Mouse (Mus musculus): ENCODE results near the gene Fam122b. TPM values are rescaled to one million over a fixed set of nuclear protein-coding genes. Genes with fewer than 3 reads are reported as not detected.

Gene Fam122b
- polyA plus RNA-seq, 1 experiment from 2014 or later: 4.2 TPM

DNA sequence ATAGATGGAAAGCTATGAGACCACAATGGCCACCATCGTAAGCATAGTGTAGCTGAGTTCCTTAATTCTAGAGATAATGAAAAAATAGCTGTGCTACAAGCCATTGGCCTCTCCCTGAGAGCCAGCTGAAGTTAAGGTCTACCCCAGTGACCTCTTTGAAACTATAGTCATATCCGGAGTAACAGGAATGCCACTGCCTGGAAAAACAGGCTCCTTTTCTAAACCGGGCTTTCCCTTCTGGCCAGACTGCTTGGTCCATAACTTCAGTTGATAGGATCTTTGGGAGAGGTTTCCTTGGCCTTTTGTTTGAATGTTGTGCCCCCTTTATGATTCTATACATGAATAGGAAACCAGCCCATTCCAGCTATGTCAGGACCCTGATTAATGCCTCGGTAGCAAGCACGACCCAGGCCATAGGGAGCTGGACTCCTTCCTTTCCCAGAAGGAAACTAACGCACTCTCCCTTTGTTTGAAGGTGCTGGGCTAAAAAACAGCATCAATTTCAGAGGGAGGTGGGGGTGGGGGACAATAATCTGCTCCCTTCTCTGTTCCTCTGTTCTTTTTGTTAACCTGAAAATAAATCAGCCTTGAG lies 45.2 kb downstream of the Fam122b start:
- 63% methylated on average over 6 of the region's 6 CpGs for WGBS
- Histone ChIP-seq H3K27me3 (replicated peaks; ENCODE audit: control insufficient read depth, insufficient read depth, low read length) (no peaks in the 10 kb centered on the region), H3K4me3 (ENCODE audit: low read depth, low read length) (no peak overlapping the region), H3K4me1 (replicated peaks; ENCODE audit: control insufficient read depth, insufficient read depth, low read length) (no peaks in the 10 kb centered on the region), H3K9me3 (ENCODE audit: control insufficient read depth) (no peaks in the 10 kb centered on the region), H3K9ac (ENCODE audit: low read depth, low read length) (no peak overlapping the region), H3K36me3 (ENCODE audit: control insufficient read depth, insufficient read depth) (no peaks in the 10 kb centered on the region), H3K27ac (ENCODE audit: low read depth, low read length) (no peak overlapping the region), H3K4me2 (replicated peaks; ENCODE audit: low read depth) (no peak overlapping the region)
- no peak for ATAC-seq
- TF ChIP-seq CTCF (IDR thresholded peaks at IDR 0.05; ENCODE audit: low read depth): no peak

DNA sequence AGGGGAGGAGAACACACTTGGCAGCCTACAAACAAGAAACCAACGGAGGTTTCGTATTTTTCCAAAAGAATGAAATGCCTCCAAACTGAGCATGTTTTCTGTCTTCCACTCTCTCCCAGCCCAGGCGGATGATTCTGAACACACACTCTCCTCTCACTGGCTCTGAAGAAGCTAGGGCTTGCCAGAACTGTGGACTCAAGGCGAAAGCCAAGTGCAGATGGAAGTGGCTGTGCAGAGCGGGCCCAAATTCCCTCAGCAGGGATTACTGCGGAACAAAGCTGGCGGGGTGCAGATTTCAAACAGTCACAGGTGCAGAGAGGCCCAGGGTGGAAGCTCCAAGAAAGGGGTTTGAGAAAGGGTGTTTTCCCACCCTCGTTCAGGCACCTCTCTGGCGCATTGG lies 48.8 kb downstream of the Fam122b start:
- H3K4me2 ChIP-seq (replicated peaks; ENCODE audit: low read depth): no peak overlapping the region
- no peak for ATAC-seq
- H3K36me3 ChIP-seq (ENCODE audit: control insufficient read depth, insufficient read depth): no peaks in the 10 kb centered on the region
- no peaks in the 10 kb centered on the region for H3K27me3 ChIP-seq (replicated peaks; ENCODE audit: control insufficient read depth, insufficient read depth, low read length)
- H3K9ac ChIP-seq (ENCODE audit: low read depth, low read length): no peak overlapping the region
- no peak for TF ChIP-seq CTCF (IDR thresholded peaks at IDR 0.05; ENCODE audit: low read depth)
- H3K27ac ChIP-seq (ENCODE audit: low read depth, low read length): no peak overlapping the region
- no peaks in the 10 kb centered on the region for H3K9me3 ChIP-seq (ENCODE audit: control insufficient read depth)
- H3K4me3 ChIP-seq (ENCODE audit: low read depth, low read length): no peak overlapping the region
- H3K4me1 ChIP-seq (replicated peaks; ENCODE audit: control insufficient read depth, insufficient read depth, low read length): no peaks in the 10 kb centered on the region
- 82% methylated on average over 9 of the region's 9 CpGs for WGBS

DNA sequence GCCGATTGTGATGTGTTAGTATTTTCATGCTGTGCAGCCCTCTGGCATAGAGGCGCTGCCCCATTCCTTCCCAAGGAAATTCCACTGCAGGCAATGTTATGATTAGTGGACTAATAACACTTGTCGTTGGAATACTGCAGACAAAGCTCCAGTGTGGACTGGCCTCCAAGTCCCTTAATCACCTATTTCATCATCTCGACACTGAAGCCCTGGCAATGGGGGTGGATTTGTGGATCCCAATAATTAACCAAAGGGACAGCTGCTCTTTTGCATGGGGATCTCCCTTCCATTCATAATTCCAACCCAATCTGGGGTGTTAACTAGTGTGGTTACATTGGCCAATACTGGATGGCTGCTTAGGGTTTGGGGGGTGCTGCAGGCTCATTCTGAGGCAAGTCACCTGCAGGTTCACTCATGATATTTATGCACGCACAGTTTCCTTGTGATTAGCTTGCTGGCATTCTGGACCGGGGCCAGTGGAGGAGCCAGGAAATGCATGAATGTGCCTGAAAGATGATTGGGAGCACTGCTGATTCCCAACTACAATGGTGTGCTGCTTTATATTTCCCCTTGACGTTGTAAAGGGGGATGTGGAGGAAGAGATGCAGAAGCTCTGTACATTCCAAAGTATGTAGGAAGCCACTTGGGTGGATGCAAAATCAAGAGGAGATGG lies 54.9 kb downstream of the Fam122b start:
- WGBS: 55% methylated on average over 7 of the region's 7 CpGs

GRCm38 (mm10) chrX:53213838-53214237 lies 55.8 kb downstream of the Fam122b start:
- no peaks in the 10 kb centered on the region for H3K36me3 ChIP-seq (ENCODE audit: control insufficient read depth, insufficient read depth)

More for the DNA sequence above, 54.9 kb downstream of the Fam122b start:
- Histone ChIP-seq H3K4me3 (ENCODE audit: low read depth, low read length) (no peak overlapping the region), H3K27me3 (replicated peaks; ENCODE audit: control insufficient read depth, insufficient read depth, low read length) (no peaks in the 10 kb centered on the region), H3K27ac (ENCODE audit: low read depth, low read length) (no peak overlapping the region), H3K9ac (ENCODE audit: low read depth, low read length) (no peak overlapping the region), H3K9me3 (ENCODE audit: control insufficient read depth) (no peaks in the 10 kb centered on the region), H3K36me3 (ENCODE audit: control insufficient read depth, insufficient read depth) (no peaks in the 10 kb centered on the region), H3K4me1 (replicated peaks; ENCODE audit: control insufficient read depth, insufficient read depth, low read length) (no peaks in the 10 kb centered on the region), H3K4me2 (replicated peaks; ENCODE audit: low read depth) (no peak overlapping the region)
- no peak for TF ChIP-seq CTCF (IDR thresholded peaks at IDR 0.05; ENCODE audit: low read depth)
- ATAC-seq: no peak

DNA sequence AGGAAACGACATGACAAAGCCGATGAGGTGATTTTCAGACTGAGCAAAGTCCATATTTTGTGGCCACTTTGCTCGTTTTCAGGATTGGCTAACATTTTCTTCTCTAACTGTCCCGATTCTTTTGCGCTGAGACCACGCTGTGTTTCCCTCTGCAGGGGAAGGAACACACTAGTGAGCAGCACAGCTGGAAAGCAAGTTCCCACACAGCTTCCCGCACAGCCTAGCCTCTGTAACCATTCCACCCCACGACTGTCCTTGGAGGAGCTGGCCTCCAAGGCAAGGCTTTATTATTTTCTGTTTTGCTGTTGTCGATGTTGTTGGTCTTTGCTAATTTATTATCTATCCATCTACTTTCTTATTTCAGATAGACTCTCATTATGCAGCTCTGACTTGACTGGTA lies 57.1 kb downstream of the Fam122b start:
- H3K27ac ChIP-seq (ENCODE audit: low read depth, low read length): no peak overlapping the region
- no peak for TF ChIP-seq CTCF (IDR thresholded peaks at IDR 0.05; ENCODE audit: low read depth)

More at GRCm38 (mm10) chrX:53213838-53214237, 55.8 kb downstream of the Fam122b start:
- H3K4me1 ChIP-seq (replicated peaks; ENCODE audit: control insufficient read depth, insufficient read depth, low read length): no peaks in the 10 kb centered on the region
- H3K27ac ChIP-seq (ENCODE audit: low read depth, low read length): no peak overlapping the region
- 70% methylated on average over 2 of the region's 2 CpGs for WGBS
- TF ChIP-seq CTCF (IDR thresholded peaks at IDR 0.05; ENCODE audit: low read depth): no peak
- H3K4me3 ChIP-seq (ENCODE audit: low read depth, low read length): no peak overlapping the region
- no peak for ATAC-seq
- no peaks in the 10 kb centered on the region for H3K9me3 ChIP-seq (ENCODE audit: control insufficient read depth)
- no peak overlapping the region for H3K4me2 ChIP-seq (replicated peaks; ENCODE audit: low read depth)
- H3K9ac ChIP-seq (ENCODE audit: low read depth, low read length): no peak overlapping the region
- H3K27me3 ChIP-seq (replicated peaks; ENCODE audit: control insufficient read depth, insufficient read depth, low read length): no peaks in the 10 kb centered on the region

DNA sequence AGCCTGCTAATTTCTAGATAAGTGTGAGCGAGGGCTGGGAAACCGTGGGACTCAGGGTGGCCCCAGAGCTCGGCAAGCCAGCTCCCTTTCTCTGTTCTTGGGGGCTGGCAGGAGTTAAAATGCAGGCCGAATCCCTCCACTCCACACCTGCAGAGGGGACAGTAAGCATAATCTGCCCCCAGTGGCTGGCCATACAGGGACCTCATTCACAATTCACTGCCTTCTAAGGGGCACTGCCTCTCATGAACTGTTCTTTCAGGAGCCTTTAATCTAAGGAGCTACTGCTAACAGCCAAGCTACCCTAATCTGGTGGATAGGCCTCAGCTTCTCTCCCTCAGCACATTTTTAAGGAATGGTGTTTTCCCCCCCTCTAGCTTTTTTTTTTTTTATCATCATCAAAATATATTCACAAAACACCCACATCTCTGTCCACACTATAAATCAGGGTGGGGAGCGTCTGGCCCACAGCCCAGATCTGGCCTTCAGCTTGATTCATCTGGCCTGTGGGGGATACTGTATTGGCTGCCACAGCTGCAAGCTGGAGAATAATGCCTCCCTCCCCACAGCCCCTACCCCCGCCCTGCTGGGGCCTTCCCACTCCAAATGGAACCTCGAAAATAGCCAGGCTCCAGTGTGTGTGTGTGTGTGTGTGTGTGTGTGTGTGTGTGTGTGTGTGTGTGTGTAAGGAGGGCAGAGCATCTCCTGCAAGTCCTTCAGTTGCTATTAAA lies 57.7 kb downstream of the Fam122b start:
- Histone ChIP-seq H3K4me2 (replicated peaks; ENCODE audit: low read depth) (no peak overlapping the region), H3K4me3 (ENCODE audit: low read depth, low read length) (no peak overlapping the region), H3K27ac (ENCODE audit: low read depth, low read length) (no peak overlapping the region), H3K9me3 (ENCODE audit: control insufficient read depth) (no peaks in the 10 kb centered on the region), H3K4me1 (replicated peaks; ENCODE audit: control insufficient read depth, insufficient read depth, low read length) (no peaks in the 10 kb centered on the region), H3K9ac (ENCODE audit: low read depth, low read length) (no peak overlapping the region), H3K36me3 (ENCODE audit: control insufficient read depth, insufficient read depth) (no peaks in the 10 kb centered on the region), H3K27me3 (replicated peaks; ENCODE audit: control insufficient read depth, insufficient read depth, low read length) (no peaks in the 10 kb centered on the region)
- 53% methylated on average over 7 of the region's 7 CpGs for WGBS
- peak; percentile 43; the same call in 1 of the 2 replicates for ATAC-seq
- no peak for TF ChIP-seq CTCF (IDR thresholded peaks at IDR 0.05; ENCODE audit: low read depth)

More for the DNA sequence above, 57.1 kb downstream of the Fam122b start:
- H3K36me3 ChIP-seq (ENCODE audit: control insufficient read depth, insufficient read depth): no peaks in the 10 kb centered on the region
- no peak overlapping the region for H3K4me2 ChIP-seq (replicated peaks; ENCODE audit: low read depth)
- no peak overlapping the region for H3K4me3 ChIP-seq (ENCODE audit: low read depth, low read length)
- WGBS: 35% methylated on average over 9 of the region's 9 CpGs
- ATAC-seq: no peak; the same call in 1 of the 2 replicates
- no peaks in the 10 kb centered on the region for H3K4me1 ChIP-seq (replicated peaks; ENCODE audit: control insufficient read depth, insufficient read depth, low read length)
- H3K9me3 ChIP-seq (ENCODE audit: control insufficient read depth): no peaks in the 10 kb centered on the region
- no peaks in the 10 kb centered on the region for H3K27me3 ChIP-seq (replicated peaks; ENCODE audit: control insufficient read depth, insufficient read depth, low read length)
- H3K9ac ChIP-seq (ENCODE audit: low read depth, low read length): no peak overlapping the region

All from intestine, postnatal 0 days (tissue).